Mouse (Mus musculus) stomach, postnatal 0 days (tissue): ENCODE data around the gene Ugt1a10.

Source experiments
- CTCF ChIP-seq: IDR thresholded peaks from 2 replicates; pipeline ENCODE4 v1.5.1; 2016; ENCODE audit warnings: antibody characterized with exemption, low read depth, mild to moderate bottlenecking, moderate library complexity
- EP300 ChIP-seq: optimal IDR thresholded peaks from 2 replicates; pipeline ENCODE3; 2016; ENCODE audit warnings: antibody characterized with exemption

DNA sequence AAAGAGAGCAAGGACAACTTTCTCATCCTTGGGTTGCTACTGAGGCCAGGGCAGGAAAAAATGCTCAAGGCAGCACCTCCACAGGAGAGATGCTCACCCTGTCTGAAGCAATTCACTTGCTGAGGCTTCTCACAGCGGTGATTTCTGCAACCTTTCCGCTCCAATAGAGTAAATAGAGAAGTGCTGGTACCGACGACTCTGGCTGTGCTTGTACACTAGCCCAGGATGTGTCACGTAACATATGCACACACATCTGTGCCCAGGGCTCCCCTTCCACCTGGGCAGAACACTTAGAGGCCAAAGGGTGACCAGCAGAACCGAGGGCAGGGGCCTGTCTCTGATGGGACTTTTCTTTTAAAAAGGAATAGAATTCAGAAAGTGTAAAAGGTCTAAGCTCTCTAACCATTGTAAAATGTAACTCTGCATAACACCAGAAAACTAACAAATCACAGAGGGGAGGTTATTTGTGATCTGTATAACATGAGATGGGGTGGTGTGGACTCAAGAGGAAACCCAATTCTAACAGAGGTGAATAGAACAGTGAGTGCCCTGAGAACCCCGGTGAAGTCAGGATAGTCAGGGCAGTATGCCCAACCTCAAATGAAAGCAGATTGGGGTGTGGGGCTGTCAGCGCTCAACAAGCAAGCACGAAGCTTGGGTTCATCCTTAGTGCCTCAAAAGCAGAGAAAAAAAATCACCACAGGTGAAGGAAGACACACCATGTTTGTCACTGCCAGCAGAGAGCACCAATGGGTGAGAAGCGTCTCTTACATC is 205.6 kb downstream of the Ugt1a10 start:
- no peak for TF ChIP-seq EP300
- TF ChIP-seq CTCF, result no peak
